Mouse (Mus musculus) hindbrain, embryonic 14.5 days (tissue): Measurements from ENCODE around the gene Pou5f1. TPM values are rescaled to one million over a fixed set of nuclear protein-coding genes. Genes with fewer than 3 reads are reported as not detected.
A peak's percentile ranks its signal among the peaks of the same experiment; 100 is the strongest.
"Not testable (repeated sequence)": the region's sequence is repeated elsewhere in the genome, so short reads cannot be mapped to it uniquely, and the experiment has no call there.

Experiments
- ATAC-seq: fragments of 200-750 bp; cut with Nextera tagmentation; 2 replicates; pipeline ENCODE4 v1.8.0; 2017; ENCODE audit warnings: moderate number of reproducible peaks, mild to moderate bottlenecking, moderate TSS enrichment, moderate library complexity; ENCODE audit not compliant: low FRiP score
- DNase-seq: peaks from one replicate; pipeline ENCODE4 v3.0.0-alpha.2; 2015; ENCODE audit warnings: low spot score
- H3K27ac ChIP-seq: fragments of 300-500 bp; sonication (generic); 2 replicates; pipeline ENCODE4 v1.5.1; 2014; ENCODE audit warnings: mild to moderate bottlenecking, moderate library complexity
- H3K27me3 ChIP-seq: fragments of 300-500 bp; sonication (generic); 2 replicates; pipeline ENCODE4 v1.6.1; 2014; ENCODE audit warnings: mild to moderate bottlenecking, low read length, mixed read lengths; ENCODE audit not compliant: control insufficient read depth, insufficient read depth
- H3K36me3 ChIP-seq: fragments of 300-500 bp; sonication (generic); replicated peaks from 2 replicates; pipeline ENCODE4 v1.6.1; 2014; ENCODE audit not compliant: control insufficient read depth, insufficient read depth
- H3K4me1 ChIP-seq: fragments of 300-500 bp; sonication (generic); replicated peaks from 2 replicates; pipeline ENCODE4 v1.6.1; 2014; ENCODE audit warnings: antibody characterized with exemption, low read length, mixed read lengths; ENCODE audit not compliant: control insufficient read depth, insufficient read depth
- H3K4me2 ChIP-seq: fragments of 300-500 bp; sonication (generic); replicated peaks from 2 replicates; pipeline ENCODE4 v1.6.1; 2014; ENCODE audit warnings: mild to moderate bottlenecking, moderate library complexity
- H3K4me3 ChIP-seq: fragments of 300-500 bp; sonication (generic); replicated peaks from 2 replicates; pipeline ENCODE4 v1.5.1; 2014; ENCODE audit warnings: mild to moderate bottlenecking, low read length
- H3K9ac ChIP-seq: fragments of 300-500 bp; sonication (generic); 2 replicates; pipeline ENCODE4 v1.6.1; 2014
- H3K9me3 ChIP-seq: fragments of 300-500 bp; sonication (generic); 2 replicates; pipeline ENCODE4 v1.6.1; 2016; ENCODE audit warnings: low read length; ENCODE audit not compliant: control insufficient read depth
- WGBS: fragments of 180-500 bp; shearing (Covaris S2); extraction: QIAGEN DNeasy Blood & Tissue Kit; methylation state at CpG from one replicate; pipeline ENCODE4 v1.1.7; 2014; 5-methylcytosine and 5-hydroxymethylcytosine counted together
- polyA plus RNA-seq: library from polyadenylated mRNA; unstranded; fragments of >200 nt; fragmentation: Nextera tagmentation; extraction: Ambion mirVana; gene quantifications from 2 replicates; pipeline ENCODE4 v1.2.1, GENCODE M21; 2014

Pou5f1 gene
- polyA plus RNA-seq, 1 experiment from 2014 or later = not detected

DNA sequence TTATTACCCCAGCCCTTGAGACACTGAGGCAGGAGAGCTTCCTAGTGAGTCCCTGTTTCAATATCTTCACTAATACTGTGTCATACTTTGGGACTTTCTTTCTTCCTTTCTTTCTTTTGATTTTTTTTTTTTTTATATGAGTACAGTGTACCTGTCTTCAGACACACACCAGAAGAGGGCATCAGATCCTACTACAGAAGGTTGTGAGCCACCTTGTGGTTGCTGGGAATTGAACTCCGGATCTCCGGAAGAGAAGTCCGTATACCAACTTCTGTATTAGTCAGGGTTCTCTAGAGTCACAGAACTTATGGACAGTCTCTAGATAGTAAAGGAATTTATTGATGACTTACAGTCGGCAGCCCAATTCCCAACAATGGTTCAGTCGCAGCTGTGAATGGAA is 2.5 kb downstream of the Pou5f1 start:
- DNase-seq, H3K4me2 ChIP-seq, H3K9me3 ChIP-seq, H3K4me1 ChIP-seq, ATAC-seq, H3K27ac ChIP-seq, H3K4me3 ChIP-seq, H3K36me3 ChIP-seq, H3K9ac ChIP-seq: not testable (repeated sequence)
- peaks cover 28% of the 10 kb centered on the region for H3K27me3 ChIP-seq
- 58% methylated on average over 5 of the region's 5 CpGs for WGBS

DNA sequence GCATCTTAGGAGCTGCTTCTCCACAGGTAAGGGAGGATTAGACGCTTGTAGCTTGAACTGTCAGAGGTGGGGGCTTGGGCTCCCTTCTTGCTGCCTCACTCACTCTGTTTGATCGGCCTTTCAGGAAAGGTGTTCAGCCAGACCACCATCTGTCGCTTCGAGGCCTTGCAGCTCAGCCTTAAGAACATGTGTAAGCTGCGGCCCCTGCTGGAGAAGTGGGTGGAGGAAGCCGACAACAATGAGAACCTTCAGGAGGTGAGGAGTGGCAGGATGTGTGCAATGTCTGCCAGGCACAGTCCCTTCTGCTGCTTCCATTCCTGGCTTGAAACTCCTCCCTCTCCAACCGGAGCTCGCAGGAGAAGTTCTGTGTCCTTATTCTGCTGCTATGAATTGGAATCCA is 3.5 kb downstream of the Pou5f1 start:
- WGBS = 48% methylated on average over 8 of the region's 8 CpGs
- H3K4me1 ChIP-seq = no peaks in the 10 kb centered on the region
- ATAC-seq (no peak), DNase-seq (no peak)
- peaks cover 28% of the 10 kb centered on the region for H3K27me3 ChIP-seq
- H3K4me2 ChIP-seq = no peak overlapping the region
- no peak overlapping the region for H3K4me3 ChIP-seq
- H3K9me3 ChIP-seq = no peaks in the 10 kb centered on the region
- H3K36me3 ChIP-seq = no peaks in the 10 kb centered on the region
- H3K27ac ChIP-seq = no peak overlapping the region
- H3K9ac ChIP-seq = no peak overlapping the region

DNA sequence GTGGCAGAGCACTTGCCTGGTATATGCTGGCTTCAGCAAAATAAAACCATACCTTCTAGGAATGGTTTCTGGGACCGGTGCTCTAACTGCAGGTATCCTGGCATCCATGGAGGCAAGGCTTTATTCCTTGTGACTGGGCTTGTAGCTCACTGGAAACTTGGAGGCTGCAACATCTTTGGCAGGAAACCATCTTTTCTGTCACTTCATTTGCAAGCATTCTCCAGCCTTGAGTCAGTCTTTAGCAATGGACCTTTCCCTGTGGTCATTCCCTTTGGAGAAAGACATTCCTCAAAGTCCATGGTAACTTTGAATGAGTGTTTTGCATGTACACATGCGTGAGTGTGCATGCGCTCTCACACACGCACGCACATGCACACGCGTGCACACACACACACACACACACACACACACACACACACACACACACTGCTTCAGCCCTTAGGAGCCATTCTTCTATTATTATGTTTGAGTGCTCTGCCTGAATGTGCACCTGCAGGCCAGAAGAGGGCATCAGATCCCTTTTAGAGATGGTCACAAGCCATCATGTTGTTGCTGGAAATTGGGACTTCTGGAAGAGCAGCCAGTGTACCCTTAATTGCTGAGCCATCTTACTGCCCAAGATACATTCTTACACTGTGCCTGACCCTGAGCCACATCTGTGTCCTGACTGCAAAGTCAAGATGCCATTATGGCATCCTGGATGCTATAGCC is 7.3 kb downstream of the Pou5f1 start:
- Histone ChIP-seq H3K27ac (no peak overlapping the region), H3K27me3 (0 out of 2 replicates have a peak, but pooled peaks cover 4% of the 10 kb centered on the region), H3K4me3 (no peak overlapping the region), H3K4me2 (no peak overlapping the region), H3K4me1 (peaks cover 15% of the 10 kb centered on the region), H3K9ac (no peak overlapping the region), H3K36me3 (no peaks in the 10 kb centered on the region), H3K9me3 (no peaks in the 10 kb centered on the region)
- DNase-seq = peak; percentile 47
- 92% methylated on average over 7 of the region's 7 CpGs for WGBS
- ATAC-seq = no peak

DNA sequence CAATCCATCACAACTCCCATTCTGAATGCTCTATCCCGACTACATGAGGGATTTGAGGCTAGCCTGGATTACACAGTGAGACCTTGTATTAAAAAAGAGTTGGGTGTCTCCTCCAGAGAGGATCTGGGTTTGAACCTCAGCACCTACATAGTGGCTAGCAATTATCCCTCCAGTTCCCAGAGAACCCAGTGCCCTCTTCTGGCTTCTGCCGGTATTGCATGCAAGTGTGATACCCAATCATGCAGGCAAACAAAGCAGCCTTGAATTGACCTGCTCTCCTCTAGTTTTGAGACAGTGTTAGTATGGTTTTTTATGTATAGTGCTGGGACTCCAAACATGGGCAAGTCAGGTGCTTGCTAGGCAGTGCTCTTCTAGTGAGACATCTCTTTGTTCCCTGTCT is 8.1 kb downstream of the Pou5f1 start:
- DNase-seq (peak; percentile 56), ATAC-seq (no peak)
- Histone ChIP-seq H3K27ac (no peak overlapping the region), H3K4me3 (no peak overlapping the region), H3K27me3 (0 out of 2 replicates have a peak, but pooled peaks cover 4% of the 10 kb centered on the region), H3K9me3 (no peaks in the 10 kb centered on the region), H3K4me1 (peaks cover 15% of the 10 kb centered on the region), H3K4me2 (no peak overlapping the region), H3K9ac (no peak overlapping the region), H3K36me3 (no peaks in the 10 kb centered on the region)
- 16% methylated on average over 2 of the region's 2 CpGs for WGBS

DNA sequence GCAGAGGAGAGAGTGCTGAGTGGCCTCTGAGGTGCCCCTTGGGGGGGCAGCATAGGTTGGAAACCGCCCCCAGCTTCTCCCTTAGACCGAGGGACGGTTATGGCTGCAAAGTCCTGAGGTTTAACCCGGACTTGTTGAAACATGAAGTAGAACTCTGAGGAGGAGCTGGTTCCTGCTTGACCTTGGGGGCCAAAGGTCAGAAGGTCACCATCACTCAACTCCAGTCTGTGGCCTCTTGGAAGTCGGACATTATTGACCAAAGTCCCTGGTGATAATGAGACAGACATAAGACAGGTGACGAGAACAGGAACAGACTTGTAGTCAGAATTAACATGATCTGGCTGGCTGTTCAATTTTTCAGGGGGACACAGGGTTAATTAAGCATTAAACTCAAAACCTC is 8.9 kb downstream of the Pou5f1 start:
- H3K4me1 ChIP-seq = peaks cover 15% of the 10 kb centered on the region
- no peaks in the 10 kb centered on the region for H3K36me3 ChIP-seq
- H3K27me3 ChIP-seq = 0 out of 2 replicates have a peak, but pooled peaks cover 4% of the 10 kb centered on the region
- H3K4me3 ChIP-seq = no peak overlapping the region
- no peak overlapping the region for H3K27ac ChIP-seq
- no peak overlapping the region for H3K9ac ChIP-seq
- H3K9me3 ChIP-seq = no peaks in the 10 kb centered on the region
- WGBS = 39% methylated on average over 6 of the region's 6 CpGs
- no peak for ATAC-seq
- DNase-seq = no peak
- H3K4me2 ChIP-seq = no peak overlapping the region; the same call in 1 of the 2 replicates

DNA sequence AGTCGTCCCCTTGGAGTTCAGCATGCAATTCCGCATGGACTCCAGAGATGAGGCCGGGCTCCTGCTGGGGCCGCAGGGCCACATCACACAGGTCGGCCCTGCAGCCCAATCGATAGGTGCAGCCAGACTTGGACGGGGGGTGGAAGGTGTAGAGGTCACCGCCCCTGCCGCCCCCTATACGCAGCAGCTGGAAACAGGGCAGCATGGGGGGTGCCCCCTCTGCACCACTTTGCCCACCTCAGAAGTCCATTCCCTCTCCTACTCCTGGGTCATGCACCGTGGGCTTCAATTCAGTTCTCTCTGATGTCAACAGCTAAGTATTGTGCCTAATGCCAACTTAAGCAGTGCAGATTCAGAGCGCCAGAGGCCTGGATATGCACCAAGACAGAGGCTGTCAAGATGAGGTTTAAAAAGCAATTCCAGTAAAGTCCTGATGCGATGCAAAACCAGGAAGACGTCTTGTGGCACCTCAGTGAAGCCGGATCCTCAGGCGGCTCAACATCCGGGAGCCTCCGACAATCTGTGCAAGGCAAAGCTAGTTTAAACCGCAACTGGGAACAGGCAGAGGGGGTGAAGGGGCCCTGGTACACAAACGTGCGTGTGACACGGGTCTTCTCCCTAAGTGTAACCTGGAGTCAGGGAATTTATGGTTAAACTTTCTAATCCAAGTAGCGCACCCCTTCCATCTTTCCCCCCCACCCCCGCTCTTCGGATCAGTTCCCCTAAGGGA is 10.3 kb downstream of the Pou5f1 start:
- H3K27me3 ChIP-seq = 0 out of 2 replicates have a peak, but pooled peaks cover 4% of the 10 kb centered on the region

DNA sequence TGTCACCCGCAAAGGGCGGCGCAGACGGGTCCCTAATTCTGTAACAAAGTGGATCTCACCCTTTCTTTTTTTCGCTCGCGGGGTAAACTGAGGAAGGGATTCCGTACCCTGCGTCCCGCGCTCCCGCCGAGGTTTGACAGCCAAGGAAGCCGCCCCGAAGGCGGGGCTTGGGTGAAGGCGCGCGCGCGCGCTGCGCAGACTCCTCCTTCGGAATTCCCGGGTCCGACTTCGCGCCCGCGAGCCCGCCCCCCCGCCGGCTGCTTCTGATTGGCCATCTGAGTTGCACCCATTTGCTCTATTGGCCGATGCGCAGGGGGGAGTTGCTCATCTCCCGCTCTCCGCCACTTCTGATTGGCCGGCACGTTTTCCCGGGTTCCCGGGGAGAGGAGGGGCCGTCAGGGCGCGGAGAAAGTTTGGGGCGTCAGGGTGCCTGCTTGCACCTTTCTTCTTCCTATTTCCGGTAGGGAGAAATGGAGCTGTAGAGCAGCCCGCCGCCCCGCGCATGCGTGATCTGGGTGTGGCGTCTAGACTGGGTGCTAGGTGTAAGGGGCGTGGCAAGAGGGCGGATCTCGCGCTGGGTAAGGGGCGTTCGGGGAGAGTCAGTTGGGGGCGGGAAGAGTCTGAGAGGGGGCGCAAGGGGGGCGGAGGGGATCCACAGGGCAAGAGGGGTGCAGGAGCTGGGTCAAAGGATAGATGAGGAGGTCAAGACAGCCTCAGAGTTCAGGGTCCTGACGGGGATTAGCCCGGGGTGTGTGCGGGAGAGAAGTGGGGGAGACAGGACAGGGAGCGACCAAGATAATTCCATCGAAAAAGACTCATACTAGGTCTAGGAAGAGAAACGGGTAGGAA is 11.1 kb downstream of the Pou5f1 start, which contains the start of the genes Tcf19 and Cchcr1:
Gene Tcf19, minus strand, starts transcription at position 173 of the 849 bp plus-strand sequence.
Gene Cchcr1, plus strand, starts transcription at position 449 of the 849 bp plus-strand sequence.
- 0 out of 2 replicates have a peak, but pooled peaks cover 4% of the 10 kb centered on the region for H3K27me3 ChIP-seq
- H3K9me3 ChIP-seq = no peaks in the 10 kb centered on the region
- DNase-seq (peak; percentile 94), ATAC-seq (peak; percentile 94)
- peak within 1 kb of the TSS; percentile 42 for H3K9ac ChIP-seq
- H3K27ac ChIP-seq = no peak within 1 kb of the TSS
- 0 out of 2 replicates have a peak, but pooled peaks cover 3% of the 10 kb centered on the region for H3K36me3 ChIP-seq
- H3K4me2 ChIP-seq = peak within 1 kb of the TSS; percentile 80
- peak within 1 kb of the TSS; percentile 44 for H3K4me3 ChIP-seq
- under 1% methylated on average over 67 of the region's 67 CpGs for WGBS
- H3K4me1 ChIP-seq = peaks cover 15% of the 10 kb centered on the region

More for the DNA sequence above, 10.3 kb downstream of the Pou5f1 start:
- peak; percentile 15; the same call in 1 of the 2 replicates for ATAC-seq
- Histone ChIP-seq H3K9ac (peak overlapping the region; percentile 37), H3K4me1 (peaks cover 15% of the 10 kb centered on the region), H3K27ac (no peak overlapping the region), H3K4me2 (peak overlapping the region; percentile 80), H3K4me3 (peak overlapping the region; percentile 44), H3K36me3 (no peaks in the 10 kb centered on the region), H3K9me3 (no peaks in the 10 kb centered on the region)
- DNase-seq = no peak
- 7% methylated on average over 25 of the region's 25 CpGs for WGBS

DNA sequence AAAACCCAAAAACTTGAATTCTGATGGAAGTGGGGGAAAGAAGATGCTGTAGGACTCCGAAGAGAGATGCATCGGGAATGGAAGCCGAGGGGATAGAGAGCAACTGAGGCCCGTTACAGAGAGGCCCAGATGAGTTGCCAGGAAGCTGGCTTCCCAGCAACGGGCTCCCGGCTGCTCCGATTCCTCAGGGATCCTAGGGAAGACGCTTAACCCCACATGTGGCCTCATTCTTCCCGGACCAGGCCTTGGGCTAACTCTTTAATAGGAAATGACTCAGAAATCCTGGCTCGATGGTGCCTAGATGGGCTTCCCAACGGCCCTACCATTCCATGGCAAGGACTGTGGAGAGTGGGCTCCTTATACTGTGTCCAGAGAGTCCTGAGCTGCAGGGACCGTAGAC is 11.7 kb downstream of the Pou5f1 start:
- 0 out of 2 replicates have a peak, but pooled peaks cover 3% of the 10 kb centered on the region for H3K36me3 ChIP-seq
- DNase-seq (no peak), ATAC-seq (no peak)
- H3K9me3 ChIP-seq = no peaks in the 10 kb centered on the region
- no peak overlapping the region for H3K27ac ChIP-seq
- peak overlapping the region; percentile 44 for H3K4me3 ChIP-seq
- peak overlapping the region; percentile 42 for H3K9ac ChIP-seq
- peaks cover 15% of the 10 kb centered on the region for H3K4me1 ChIP-seq
- whole genome bisulfite sequencing = 10% methylated on average over 12 of the region's 12 CpGs
- 0 out of 2 replicates have a peak, but pooled peaks cover 4% of the 10 kb centered on the region for H3K27me3 ChIP-seq
- H3K4me2 ChIP-seq = peak overlapping the region; percentile 80
